Mouse (Mus musculus): Measurements from ENCODE around the gene Tmcc3. TPM values are rescaled to one million over a fixed set of nuclear protein-coding genes. Genes with fewer than 3 reads are reported as not detected.

Tmcc3 gene
- polyA plus RNA-seq, 1 experiment from 2014 or later = 4.8 TPM

DNA sequence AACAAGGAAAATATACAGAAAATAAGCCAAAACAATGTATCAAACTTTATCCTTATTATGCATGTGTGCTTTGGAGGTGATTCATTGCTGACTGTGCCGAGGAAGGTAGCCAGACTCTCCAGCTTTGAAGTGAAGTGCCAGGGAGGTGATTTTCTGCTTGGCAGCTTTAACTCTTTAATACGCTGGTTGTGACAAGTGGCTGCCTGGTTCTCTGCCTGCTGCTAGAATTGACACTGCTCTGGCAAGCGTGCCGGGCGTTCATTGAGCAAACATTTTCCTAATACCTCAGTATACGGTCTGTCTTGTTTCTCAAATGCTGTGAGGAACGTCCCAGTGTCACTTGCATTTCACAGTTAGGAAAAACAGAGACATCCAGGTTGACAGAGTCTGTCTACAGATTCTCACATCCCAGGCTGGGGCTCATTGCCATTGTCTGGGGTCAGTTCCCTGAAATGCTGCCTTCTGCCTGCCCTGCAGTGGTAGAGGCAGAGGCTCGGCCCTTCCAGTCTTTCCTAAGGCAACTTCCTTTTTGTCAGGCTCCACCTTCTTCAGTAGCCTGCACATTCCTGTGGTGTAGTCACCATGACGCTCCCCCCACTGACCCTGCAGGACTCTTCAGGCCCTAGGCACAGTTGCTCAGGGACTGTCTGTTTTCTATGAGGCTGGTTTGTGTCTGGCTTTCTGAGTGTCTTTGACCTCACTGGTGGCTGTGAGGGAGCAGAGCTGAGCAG, 69.1 kb downstream of the Tmcc3 start:
- ATAC-seq (ENCODE audit: low FRiP score, low read depth) = no peak
- WGBS = 47% methylated on average over 9 of the region's 9 CpGs
- no peak overlapping the region for H3K9ac ChIP-seq (replicated peaks)
- H3K4me1 ChIP-seq = peaks cover 9% of the 10 kb centered on the region; the same call in 1 of the 2 replicates
- H3K9me3 ChIP-seq = peaks cover 10% of the 10 kb centered on the region
- no peak overlapping the region for H3K4me3 ChIP-seq
- no peak overlapping the region for H3K27ac ChIP-seq (replicated peaks)
- no peaks in the 10 kb centered on the region for H3K36me3 ChIP-seq
- H3K4me2 ChIP-seq (replicated peaks) = no peak overlapping the region
- H3K27me3 ChIP-seq = no peaks in the 10 kb centered on the region

DNA sequence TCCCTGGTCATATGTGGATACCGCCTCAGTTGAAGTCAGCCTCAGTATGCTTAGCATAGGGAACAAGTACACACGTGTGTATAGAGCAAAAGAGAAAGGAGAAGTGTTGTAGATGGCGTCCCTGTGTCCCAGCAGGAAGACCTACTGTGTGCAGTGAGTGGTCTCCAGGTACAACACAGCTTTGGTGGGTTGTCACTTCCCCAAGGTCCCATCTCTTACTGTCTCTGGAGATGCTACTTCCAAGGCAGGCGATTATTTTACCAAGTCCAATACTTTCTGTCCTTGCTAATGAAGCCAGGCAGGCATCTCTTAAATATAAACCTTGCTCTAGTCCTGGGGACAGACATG, 69.6 kb downstream of the Tmcc3 start:
- Histone ChIP-seq H3K9me3 (peaks cover 15% of the 10 kb centered on the region), H3K27ac (replicated peaks) (no peak overlapping the region), H3K27me3 (no peaks in the 10 kb centered on the region), H3K9ac (replicated peaks) (no peak overlapping the region), H3K4me2 (replicated peaks) (no peak overlapping the region), H3K4me3 (no peak overlapping the region), H3K36me3 (no peaks in the 10 kb centered on the region), H3K4me1 (peaks cover 9% of the 10 kb centered on the region; the same call in 1 of the 2 replicates)
- ATAC-seq (ENCODE audit: low FRiP score, low read depth) = no peak
- WGBS = 82% methylated on average over 4 of the region's 4 CpGs

DNA sequence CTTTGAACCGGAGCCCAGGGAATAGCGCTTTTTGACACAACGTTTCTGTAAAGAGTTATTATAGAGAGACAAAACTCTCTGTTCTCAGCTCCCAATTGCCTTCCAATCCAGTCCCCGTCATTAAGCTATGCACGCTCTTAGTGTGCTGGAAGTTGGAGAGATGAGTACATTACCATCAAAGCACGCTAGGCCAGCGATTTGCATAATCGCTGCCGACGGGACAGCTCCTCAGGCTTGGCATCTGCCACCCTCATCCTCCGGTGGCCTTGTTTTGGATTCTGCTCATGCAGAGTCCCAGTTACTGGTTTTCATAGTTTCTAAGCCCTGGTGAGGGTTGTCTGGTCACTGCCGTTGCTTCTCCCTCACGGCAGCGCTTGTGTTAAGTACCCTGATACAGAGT, 70.9 kb downstream of the Tmcc3 start:
- H3K4me2 ChIP-seq (replicated peaks) = no peak overlapping the region
- no peaks in the 10 kb centered on the region for H3K36me3 ChIP-seq
- no peaks in the 10 kb centered on the region for H3K27me3 ChIP-seq
- H3K9me3 ChIP-seq = peaks cover 17% of the 10 kb centered on the region
- H3K9ac ChIP-seq (replicated peaks) = no peak overlapping the region
- H3K4me1 ChIP-seq = 0 out of 2 replicates have a peak, but pooled peaks cover 5% of the 10 kb centered on the region
- no peak for ATAC-seq (ENCODE audit: low FRiP score, low read depth)
- WGBS = 77% methylated on average over 14 of the region's 14 CpGs
- H3K27ac ChIP-seq (replicated peaks) = no peak overlapping the region
- H3K4me3 ChIP-seq = no peak overlapping the region

DNA sequence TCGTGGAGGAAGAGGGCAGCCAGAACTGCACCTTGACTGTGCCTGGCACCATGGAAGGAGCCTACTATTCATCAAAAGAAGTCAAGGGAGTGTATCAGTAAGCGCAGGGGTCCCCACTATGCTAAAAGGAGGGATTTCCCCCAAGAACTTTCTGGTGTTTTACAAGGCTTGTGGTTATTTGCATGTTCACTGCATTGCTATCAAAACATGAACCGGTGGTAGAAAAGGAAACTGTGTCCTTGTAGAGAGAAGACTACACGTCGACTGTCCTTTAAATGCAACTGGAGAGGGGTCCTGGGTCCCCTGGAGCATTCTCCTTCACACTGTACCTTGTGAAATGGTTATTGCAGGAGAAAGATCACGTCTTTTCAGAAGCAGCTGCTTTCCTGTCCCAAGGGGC, 71.8 kb downstream of the Tmcc3 start:
- Histone ChIP-seq H3K27me3 (no peaks in the 10 kb centered on the region), H3K4me1 (0 out of 2 replicates have a peak, but pooled peaks cover 5% of the 10 kb centered on the region), H3K9me3 (peaks cover 17% of the 10 kb centered on the region), H3K27ac (replicated peaks) (no peak overlapping the region), H3K9ac (replicated peaks) (no peak overlapping the region), H3K4me2 (replicated peaks) (no peak overlapping the region), H3K4me3 (no peak overlapping the region), H3K36me3 (no peaks in the 10 kb centered on the region)
- no peak for ATAC-seq (ENCODE audit: low FRiP score, low read depth)
- 86% methylated on average over 6 of the region's 6 CpGs for WGBS

DNA sequence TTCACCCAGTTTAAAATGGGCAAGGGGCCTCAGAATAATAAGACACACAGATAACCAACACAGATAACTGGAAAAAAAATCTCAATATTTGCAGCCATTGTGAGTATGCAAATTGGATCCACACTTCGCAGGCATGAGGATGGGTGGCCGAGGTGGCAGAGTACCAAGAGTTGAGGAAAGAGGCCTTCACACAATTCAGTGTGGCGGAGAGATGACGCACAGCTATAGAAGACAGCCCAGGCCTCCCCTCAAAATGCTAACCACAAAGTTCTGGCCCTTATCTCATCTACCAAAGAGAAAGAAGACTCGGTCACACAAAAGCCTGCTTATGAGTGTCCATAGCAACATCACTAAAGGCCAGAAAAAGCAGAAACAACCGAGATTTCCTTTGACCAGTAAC, 77.5 kb downstream of the Tmcc3 start:
- no peaks in the 10 kb centered on the region for H3K27me3 ChIP-seq
- ATAC-seq (ENCODE audit: low FRiP score, low read depth) = no peak
- 77% methylated on average over 6 of the region's 6 CpGs for WGBS

DNA sequence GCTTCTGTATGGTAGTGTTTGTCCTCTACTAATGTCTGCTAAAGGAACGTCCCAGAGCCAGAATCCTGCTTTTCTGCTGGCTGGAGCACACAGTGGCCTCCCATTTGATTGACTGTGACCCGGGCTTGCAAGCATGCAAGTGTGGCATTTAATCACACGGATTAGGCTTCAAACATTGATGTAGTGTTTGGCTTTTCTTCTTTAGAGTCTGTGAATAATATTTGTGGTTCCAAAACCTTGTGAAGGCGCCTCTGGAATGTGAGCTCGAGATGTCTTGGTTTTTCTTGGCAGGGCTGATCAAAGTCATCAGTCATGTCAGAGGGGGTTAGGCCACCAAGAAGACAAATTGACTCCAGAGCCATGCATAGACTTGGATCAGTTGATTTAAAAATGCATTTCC, 79.3 kb downstream of the Tmcc3 start:
- Histone ChIP-seq H3K27me3 (no peaks in the 10 kb centered on the region), H3K4me2 (replicated peaks) (no peak overlapping the region), H3K4me1 (no peaks in the 10 kb centered on the region), H3K9me3 (peaks cover 5% of the 10 kb centered on the region), H3K9ac (replicated peaks) (no peak overlapping the region), H3K36me3 (no peaks in the 10 kb centered on the region), H3K27ac (replicated peaks) (no peak overlapping the region), H3K4me3 (no peak overlapping the region)
- WGBS = 82% methylated on average over 5 of the region's 5 CpGs
- no peak for ATAC-seq (ENCODE audit: low FRiP score, low read depth)

More for the DNA sequence above, 77.5 kb downstream of the Tmcc3 start:
- no peaks in the 10 kb centered on the region for H3K4me1 ChIP-seq
- H3K4me2 ChIP-seq (replicated peaks) = no peak overlapping the region
- no peaks in the 10 kb centered on the region for H3K36me3 ChIP-seq
- H3K9me3 ChIP-seq = peaks cover 17% of the 10 kb centered on the region
- no peak overlapping the region for H3K4me3 ChIP-seq
- H3K9ac ChIP-seq (replicated peaks) = no peak overlapping the region
- no peak overlapping the region for H3K27ac ChIP-seq (replicated peaks)

DNA sequence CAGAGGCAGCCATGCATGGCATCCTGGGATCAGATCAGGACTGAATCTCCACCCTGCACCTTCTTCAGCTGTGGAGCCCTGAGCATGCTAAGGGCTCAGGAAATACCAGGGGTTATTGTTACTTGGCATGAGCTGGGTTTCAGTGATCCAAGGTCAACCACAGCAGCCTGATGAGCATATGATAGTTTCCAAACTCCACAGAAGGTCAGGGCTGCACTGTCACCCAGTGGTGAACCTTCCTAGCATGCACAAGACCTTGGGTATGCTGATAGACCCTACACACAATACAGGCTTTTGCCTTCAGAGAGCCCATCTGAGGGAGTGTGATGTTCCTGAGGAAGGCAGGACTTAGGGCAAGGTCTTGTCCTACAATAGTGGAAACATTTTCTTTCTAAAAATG, 82.5 kb downstream of the Tmcc3 start:
- H3K9me3 ChIP-seq = no peaks in the 10 kb centered on the region
- H3K4me1 ChIP-seq = no peaks in the 10 kb centered on the region
- no peaks in the 10 kb centered on the region for H3K27me3 ChIP-seq
- H3K27ac ChIP-seq (replicated peaks) = no peak overlapping the region
- ATAC-seq (ENCODE audit: low FRiP score, low read depth) = no peak
- H3K4me3 ChIP-seq = no peak overlapping the region
- no peaks in the 10 kb centered on the region for H3K36me3 ChIP-seq
- no peak overlapping the region for H3K4me2 ChIP-seq (replicated peaks)
- H3K9ac ChIP-seq (replicated peaks) = no peak overlapping the region

DNA sequence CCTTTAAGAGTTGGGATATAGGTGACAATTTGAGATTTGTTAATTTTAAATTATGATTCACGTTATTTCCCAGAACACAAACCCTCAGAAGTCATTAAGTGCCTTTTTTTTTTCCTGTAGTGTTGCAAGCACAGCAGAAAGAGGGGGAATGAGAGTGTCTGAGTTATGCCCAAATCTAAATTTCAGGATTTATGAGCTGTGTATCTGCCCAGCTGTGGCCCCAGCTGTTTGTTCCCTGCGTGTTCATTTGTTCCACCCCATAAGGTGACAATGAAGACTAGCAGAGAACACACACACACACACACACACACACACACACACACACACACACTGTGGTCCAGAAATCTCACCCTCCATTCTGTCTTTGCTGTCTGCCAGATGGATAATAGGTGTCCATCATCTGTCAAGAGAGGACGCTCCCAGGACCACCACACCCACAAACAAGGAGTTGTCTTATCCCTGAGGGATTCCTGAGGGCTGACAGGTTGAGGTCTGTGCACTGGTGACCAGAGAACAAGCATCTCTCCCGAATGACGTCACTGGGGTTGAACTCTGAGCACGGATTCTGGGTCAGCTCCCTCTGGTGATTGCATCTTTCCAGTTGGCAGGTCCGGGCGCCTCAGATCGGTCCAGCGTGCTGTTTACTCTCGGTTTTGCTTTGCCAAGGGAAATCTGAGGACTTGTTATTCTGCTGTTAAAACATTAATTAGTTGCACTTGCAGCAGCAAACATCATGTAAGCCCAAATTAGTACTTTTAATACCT, 86.3 kb downstream of the Tmcc3 start:
- no peak overlapping the region for H3K9ac ChIP-seq (replicated peaks)
- no peaks in the 10 kb centered on the region for H3K4me1 ChIP-seq
- WGBS = 79% methylated on average over 11 of the region's 11 CpGs
- H3K27me3 ChIP-seq = no peaks in the 10 kb centered on the region
- no peak overlapping the region for H3K27ac ChIP-seq (replicated peaks)
- no peaks in the 10 kb centered on the region for H3K9me3 ChIP-seq
- H3K4me2 ChIP-seq (replicated peaks) = no peak overlapping the region
- no peak overlapping the region for H3K4me3 ChIP-seq
- ATAC-seq (ENCODE audit: low FRiP score, low read depth) = no peak
- no peaks in the 10 kb centered on the region for H3K36me3 ChIP-seq

DNA sequence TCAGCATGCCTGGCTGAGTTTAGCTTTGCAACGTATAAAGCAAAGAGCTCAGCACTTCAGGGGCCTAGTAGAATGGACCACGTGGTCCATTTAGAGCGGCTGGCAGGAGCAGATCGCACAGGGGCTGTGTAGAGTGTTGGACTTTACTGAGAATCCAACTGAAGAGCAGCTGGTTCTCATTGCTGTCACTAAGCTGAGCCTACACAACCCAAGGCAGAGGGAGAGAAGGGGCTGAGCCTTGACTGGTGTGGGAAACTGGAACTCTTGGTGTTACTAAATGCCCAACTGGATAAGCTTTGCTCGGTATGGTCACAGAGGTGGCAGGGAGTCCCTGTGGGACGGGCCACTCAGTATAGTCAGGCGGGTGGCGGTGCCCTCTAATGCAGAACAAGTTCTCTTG, 89.1 kb downstream of the Tmcc3 start:
- WGBS = 87% methylated on average over 8 of the region's 8 CpGs
- no peak overlapping the region for H3K9ac ChIP-seq (replicated peaks)
- no peak overlapping the region for H3K27ac ChIP-seq (replicated peaks)
- H3K4me2 ChIP-seq (replicated peaks) = no peak overlapping the region
- no peaks in the 10 kb centered on the region for H3K36me3 ChIP-seq
- no peaks in the 10 kb centered on the region for H3K27me3 ChIP-seq
- no peak overlapping the region for H3K4me3 ChIP-seq
- ATAC-seq (ENCODE audit: low FRiP score, low read depth) = no peak
- no peaks in the 10 kb centered on the region for H3K9me3 ChIP-seq
- no peaks in the 10 kb centered on the region for H3K4me1 ChIP-seq

DNA sequence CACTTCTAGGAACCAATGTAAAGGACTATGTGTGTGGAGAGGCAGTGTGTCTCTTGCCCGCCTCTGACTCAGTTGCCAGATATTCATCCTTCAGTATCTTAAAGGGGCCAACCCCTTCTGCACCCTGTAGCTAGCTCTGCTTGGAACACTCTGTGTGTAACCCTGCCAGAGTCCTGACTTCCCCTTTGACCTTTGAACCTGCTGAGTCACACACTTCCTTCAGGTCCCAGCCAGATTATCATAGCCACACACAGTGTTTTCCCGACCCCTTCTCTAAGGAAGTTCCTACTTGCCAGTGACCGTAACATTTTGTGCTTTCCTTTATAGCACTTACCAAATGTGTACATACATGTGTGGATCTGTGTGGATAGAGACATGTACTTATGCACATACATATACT, 93.7 kb downstream of the Tmcc3 start:
- Histone ChIP-seq H3K27ac (replicated peaks) (no peak overlapping the region), H3K4me3 (no peak overlapping the region), H3K4me2 (replicated peaks) (no peak overlapping the region), H3K36me3 (no peaks in the 10 kb centered on the region), H3K9ac (replicated peaks) (no peak overlapping the region), H3K27me3 (no peaks in the 10 kb centered on the region), H3K4me1 (peaks cover 7% of the 10 kb centered on the region; the same call in 1 of the 2 replicates), H3K9me3 (no peaks in the 10 kb centered on the region)
- 72% methylated on average over 3 of the region's 3 CpGs for WGBS
- ATAC-seq (ENCODE audit: low FRiP score, low read depth) = no peak

DNA sequence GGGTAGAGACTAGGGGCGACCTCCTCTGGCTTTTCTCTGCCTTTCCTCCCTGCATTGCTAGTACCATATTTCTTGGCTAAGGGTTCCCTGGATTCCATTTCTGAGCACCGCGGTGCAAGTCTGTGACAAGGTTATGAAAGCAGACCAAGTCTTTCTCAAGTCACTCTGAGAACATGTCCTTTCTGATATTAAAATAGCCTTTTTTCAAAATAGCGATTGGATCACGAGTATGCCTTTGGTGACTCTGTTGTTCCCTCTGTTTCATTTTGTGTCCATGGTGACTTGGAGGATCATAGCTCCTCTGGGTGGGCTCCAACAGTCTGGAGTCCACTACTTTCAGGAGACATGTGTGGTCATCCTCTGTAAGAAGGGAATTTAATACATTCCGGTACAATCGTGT, 95.1 kb downstream of the Tmcc3 start:
- H3K27ac ChIP-seq (replicated peaks) = no peak overlapping the region
- H3K36me3 ChIP-seq = no peaks in the 10 kb centered on the region
- H3K4me2 ChIP-seq (replicated peaks) = no peak overlapping the region
- no peak for ATAC-seq (ENCODE audit: low FRiP score, low read depth)
- H3K4me3 ChIP-seq = no peak overlapping the region
- no peak overlapping the region for H3K9ac ChIP-seq (replicated peaks)
- no peaks in the 10 kb centered on the region for H3K9me3 ChIP-seq
- peaks cover 7% of the 10 kb centered on the region; the same call in 1 of the 2 replicates for H3K4me1 ChIP-seq
- WGBS = 95% methylated on average over 7 of the region's 7 CpGs
- H3K27me3 ChIP-seq = peaks cover 2% of the 10 kb centered on the region; the same call in 1 of the 2 replicates

DNA sequence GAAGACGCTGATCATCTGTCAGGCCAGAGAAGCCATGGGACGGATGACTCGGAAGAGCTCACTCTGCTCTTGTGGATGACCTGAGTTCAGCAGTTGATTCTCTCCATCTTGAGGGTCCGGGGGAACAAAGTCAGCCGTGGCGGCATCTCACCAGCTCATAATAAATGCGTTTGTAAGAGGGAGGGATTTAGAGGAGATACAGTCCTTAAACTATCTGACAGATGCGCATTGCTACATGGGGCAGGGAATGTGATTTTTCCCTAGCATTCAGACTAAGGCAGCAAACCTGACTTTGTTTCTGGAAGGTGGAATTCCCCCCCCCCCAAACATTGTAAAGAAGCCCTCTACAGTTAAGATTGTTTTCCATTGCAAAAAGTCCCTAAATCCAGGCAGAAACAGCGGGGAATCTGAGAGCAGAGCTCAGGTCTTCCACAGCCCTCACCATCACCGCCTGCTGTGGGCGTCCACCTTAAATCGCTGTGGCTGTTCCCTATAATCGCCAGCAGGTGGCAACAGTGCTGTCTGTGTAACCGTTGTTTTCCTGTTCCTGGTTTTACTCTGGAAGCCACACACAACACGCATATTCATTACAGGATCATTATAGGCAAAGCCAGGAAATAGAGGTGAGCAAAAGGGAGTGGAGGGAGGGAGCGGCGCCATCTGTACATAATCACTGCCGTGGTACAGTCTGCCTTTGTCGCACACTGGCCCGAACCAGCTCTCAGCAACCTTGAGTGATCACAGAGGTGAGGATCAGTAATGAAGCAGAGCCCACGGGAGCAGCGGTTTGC, 96.8 kb downstream of the Tmcc3 start:
- Histone ChIP-seq H3K27me3 (peaks cover 5% of the 10 kb centered on the region; the same call in 1 of the 2 replicates), H3K4me2 (replicated peaks) (peak overlapping the region; percentile 43), H3K9me3 (no peaks in the 10 kb centered on the region), H3K27ac (replicated peaks) (no peak overlapping the region), H3K9ac (replicated peaks) (no peak overlapping the region; the same call in 1 of the 2 replicates), H3K4me1 (peaks cover 9% of the 10 kb centered on the region), H3K36me3 (no peaks in the 10 kb centered on the region), H3K4me3 (peak overlapping the region; percentile 28)
- peak; percentile 80 for ATAC-seq (ENCODE audit: low FRiP score, low read depth)
- 31% methylated on average over 22 of the region's 22 CpGs for WGBS
